Mouse (Mus musculus) ES-E14 (cell line): Measurements from ENCODE around the gene Hist1h3f. TPM values are rescaled to one million over a fixed set of nuclear protein-coding genes. Genes with fewer than 3 reads are reported as not detected.
"Not testable (repeated sequence)": the region's sequence is repeated elsewhere in the genome, so short reads cannot be mapped to it uniquely, and the experiment has no call there.

Experiments used
- DNase-seq: peaks from one replicate; pipeline ENCODE4 v3.0.0-alpha.2; 2013; ENCODE audit warnings: low read depth, low spot score
- H3K27ac ChIP-seq: 2 replicates; pipeline ENCODE4 v1.5.1; 2012; ENCODE audit warnings: low read depth, mild to moderate bottlenecking, low read length, moderate library complexity, mixed read lengths; ENCODE audit not compliant: poor library complexity, insufficient read depth, severe bottlenecking
- H3K36me3 ChIP-seq: 2 replicates; pipeline ENCODE4 v1.6.1; 2012; ENCODE audit warnings: mild to moderate bottlenecking, low read length, moderate library complexity, mixed read lengths; ENCODE audit not compliant: control insufficient read depth, poor library complexity, insufficient read depth, severe bottlenecking
- H3K4me1 ChIP-seq, 2 experiments: fragments of 150-350 bp in 1 of 2; sonication (generic) in 1 of 2; 2 replicates each; pipeline ENCODE4 v1.6.1; 2012; ENCODE audit warnings: low read length in 2 of 2, mild to moderate bottlenecking in 1 of 2, mixed read lengths in 1 of 2; ENCODE audit not compliant: control insufficient read depth in 2 of 2, insufficient read depth in 2 of 2, poor library complexity in 1 of 2
- H3K4me3 ChIP-seq, 2 experiments: fragments of 150-350 bp in 1 of 2; sonication (generic) in 1 of 2; 2 replicates each; pipeline ENCODE4 v1.5.1; 2012; ENCODE audit warnings: low read length in 2 of 2, low read depth in 1 of 2, mild to moderate bottlenecking in 1 of 2, mixed read lengths in 1 of 2; ENCODE audit not compliant: insufficient read depth in 1 of 2, poor library complexity in 1 of 2, severe bottlenecking in 1 of 2
- H3K9ac ChIP-seq: 2 replicates; pipeline ENCODE4 v1.6.1; 2012; ENCODE audit warnings: low read depth, mild to moderate bottlenecking, low read length, mixed read lengths; ENCODE audit not compliant: poor library complexity, insufficient read depth, severe bottlenecking
- H3K9me3 ChIP-seq: fragments of 150-350 bp; sonication (generic); 2 replicates; pipeline ENCODE4 v1.6.1; 2012; ENCODE audit warnings: low read depth, mild to moderate bottlenecking, low read length; ENCODE audit not compliant: control insufficient read depth, insufficient read depth
- HCFC1 ChIP-seq: IDR thresholded peaks from 2 replicates; pipeline ENCODE4 v1.6.1; 2012; ENCODE audit warnings: low read length, inconsistent platforms, borderline replicate concordance; ENCODE audit not compliant: insufficient read depth
- MAFK ChIP-seq: IDR thresholded peaks from 2 replicates; pipeline ENCODE4 v1.6.1; 2014; ENCODE audit warnings: mild to moderate bottlenecking, low read depth, low read length, inconsistent platforms; ENCODE audit not compliant: insufficient read depth
- ZC3H11A ChIP-seq: IDR thresholded peaks from 2 replicates; pipeline ENCODE4 v1.6.1; 2012; ENCODE audit warnings: low read depth, mild to moderate bottlenecking, inconsistent platforms, low read length, borderline replicate concordance
- ZNF384 ChIP-seq: IDR thresholded peaks from 2 replicates; pipeline ENCODE4 v1.6.1; 2012; ENCODE audit warnings: low read depth, low read length, inconsistent platforms
- in situ Hi-C, 2 experiments: fragments of 600-800 bp; cut with MboI; formaldehyde crosslinking; loops; one replicate each; pipeline ENCODE4 v1.15.1; 2025; ENCODE audit warnings: low sequenced_read_pairs in 2 of 2, inconsistent platforms in 1 of 2; ENCODE audit not compliant: unreplicated experiment in 2 of 2
- total RNA-seq: library from RNA; depleted of rRNA; stranded (reverse); fragments of 300-350 nt; gene quantifications from 2 replicates; pipeline ENCODE4 v1.2.3, GENCODE M21; 2012

The Hist1h3f gene
- total RNA-seq, 1 experiment: 289 TPM

GRCm38 (mm10) chr13:23561883-23562659 is 18.2 kb downstream of the Hist1h3f start, which contains the start of gene Hist1h3e:
Gene Hist1h3e (minus strand): TSS chr13:23562369.
- peak; percentile 41; the same call in 1 of the 2 replicates for TF ChIP-seq HCFC1
- H3K27ac ChIP-seq: peak within 1 kb of the TSS; percentile 93
- in situ Hi-C loops: loop anchor here (25.0 kb wide), 2 partner anchors 1525 to 1825 kb away; partner anchors contain the start of genes Hist1h4j (in 2 of the 2), Hist1h2ag (in 1 of the 2), Hist1h2ah (in 1 of the 2) and Hist1h2bj (in 1 of the 2)

GRCm38 (mm10) chr13:23562699-23563462 is 19.0 kb downstream of the Hist1h3f start:
- in situ Hi-C loops: loop anchor here (25.0 kb wide), 2 partner anchors 1526 to 1826 kb away; partner anchors contain the start of genes Hist1h4j (in 2 of the 2), Hist1h2ag (in 1 of the 2), Hist1h2ah (in 1 of the 2) and Hist1h2bj (in 1 of the 2)
- peak overlapping the region; percentile 82 for H3K9ac ChIP-seq
- no peak for DNase-seq
- no peaks in the 10 kb centered on the region for H3K36me3 ChIP-seq
- H3K27ac ChIP-seq: peak overlapping the region; percentile 93
- H3K9me3 ChIP-seq: no peaks in the 10 kb centered on the region
- TF ChIP-seq HCFC1 (no peak), ZC3H11A (no peak), MAFK (peak; percentile 90)
- peak overlapping the region; percentile 61 to 68 for H3K4me3 ChIP-seq
- H3K4me1 ChIP-seq: peaks cover 0 to 5% of the 10 kb centered on the region in 2 experiments; a peak in 1 of 4 replicates

More at GRCm38 (mm10) chr13:23561883-23562659, 18.2 kb downstream of the Hist1h3f start, which contains the start of gene Hist1h3e:
- peak; percentile 93 for DNase-seq
- H3K4me3 ChIP-seq: peak within 1 kb of the TSS; percentile 65 to 68
- H3K4me1 ChIP-seq, H3K36me3 ChIP-seq, H3K9me3 ChIP-seq: not testable (repeated sequence)
- H3K9ac ChIP-seq: peak within 1 kb of the TSS; percentile 82

- H3K27ac ChIP-seq: no peak overlapping the region
- TF ChIP-seq ZNF384: no peak
These were observed 20.6 kb downstream of the Hist1h3f start for GRCm38 (mm10) chr13:23564482-23564881.

DNA sequence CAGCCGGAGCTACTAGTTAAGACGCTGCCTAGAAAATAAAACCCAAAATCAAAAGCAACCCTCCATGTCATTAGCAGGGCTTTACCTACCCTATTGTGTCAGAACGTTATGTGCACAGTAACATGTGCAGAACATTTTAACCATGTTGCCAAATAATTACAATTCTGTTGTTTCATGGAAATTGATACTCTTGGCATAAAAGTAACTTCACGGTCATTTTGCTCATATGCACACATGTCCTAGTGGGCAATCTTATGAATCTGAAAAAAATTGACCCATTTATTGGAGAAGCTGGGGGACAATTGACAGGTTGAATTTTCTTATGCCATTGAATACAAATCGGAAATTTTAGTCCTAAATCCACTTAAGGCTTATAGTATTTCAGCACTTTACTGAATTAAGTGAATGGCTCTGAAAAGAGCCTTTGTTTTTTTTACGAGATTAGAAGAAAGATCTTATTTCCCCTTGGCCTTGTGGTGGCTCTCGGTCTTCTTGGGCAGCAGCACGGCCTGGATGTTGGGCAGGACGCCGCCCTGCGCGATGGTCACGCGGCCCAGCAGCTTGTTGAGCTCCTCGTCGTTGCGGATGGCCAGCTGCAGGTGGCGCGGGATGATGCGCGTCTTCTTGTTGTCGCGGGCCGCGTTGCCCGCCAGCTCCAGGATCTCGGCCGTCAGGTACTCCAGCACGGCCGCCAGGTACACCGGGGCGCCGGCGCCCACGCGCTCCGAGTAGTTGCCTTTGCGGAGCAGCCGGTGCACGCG is 26.6 kb downstream of the Hist1h3f start:
- in situ Hi-C loops: loop anchor here (25.0 kb wide), 2 partner anchors 1533 to 1833 kb away; partner anchors contain the start of genes Hist1h4j (in 2 of the 2), Hist1h2ag (in 1 of the 2), Hist1h2ah (in 1 of the 2) and Hist1h2bj (in 1 of the 2)
- not testable (repeated sequence) for H3K9me3 ChIP-seq, H3K36me3 ChIP-seq, DNase-seq, H3K4me1 ChIP-seq
- H3K4me3 ChIP-seq: peak overlapping the region; percentile 20 to 63
- TF ChIP-seq HCFC1: 0 out of 2 replicates have a peak, but pooled peaks have one; percentile 41
- peak overlapping the region; percentile 67 for H3K9ac ChIP-seq
- H3K27ac ChIP-seq: peak overlapping the region; percentile 92

More at GRCm38 (mm10) chr13:23564482-23564881, 20.6 kb downstream of the Hist1h3f start:
- no peak overlapping the region for H3K4me3 ChIP-seq
- DNase-seq: no peak
- H3K9ac ChIP-seq: no peak overlapping the region
- H3K9me3 ChIP-seq: no peaks in the 10 kb centered on the region
- in situ Hi-C loops: loop anchor here (25.0 kb wide), 2 partner anchors 1527 to 1827 kb away; partner anchors contain the start of genes Hist1h4j (in 2 of the 2), Hist1h2ag (in 1 of the 2), Hist1h2ah (in 1 of the 2) and Hist1h2bj (in 1 of the 2)
- H3K36me3 ChIP-seq: no peaks in the 10 kb centered on the region
- H3K4me1 ChIP-seq: peaks cover 0 to 5% of the 10 kb centered on the region in 2 experiments; a peak in 1 of 4 replicates
